ENCODE assay signal across 9 mouse cellular contexts in the genomic region with DNA sequence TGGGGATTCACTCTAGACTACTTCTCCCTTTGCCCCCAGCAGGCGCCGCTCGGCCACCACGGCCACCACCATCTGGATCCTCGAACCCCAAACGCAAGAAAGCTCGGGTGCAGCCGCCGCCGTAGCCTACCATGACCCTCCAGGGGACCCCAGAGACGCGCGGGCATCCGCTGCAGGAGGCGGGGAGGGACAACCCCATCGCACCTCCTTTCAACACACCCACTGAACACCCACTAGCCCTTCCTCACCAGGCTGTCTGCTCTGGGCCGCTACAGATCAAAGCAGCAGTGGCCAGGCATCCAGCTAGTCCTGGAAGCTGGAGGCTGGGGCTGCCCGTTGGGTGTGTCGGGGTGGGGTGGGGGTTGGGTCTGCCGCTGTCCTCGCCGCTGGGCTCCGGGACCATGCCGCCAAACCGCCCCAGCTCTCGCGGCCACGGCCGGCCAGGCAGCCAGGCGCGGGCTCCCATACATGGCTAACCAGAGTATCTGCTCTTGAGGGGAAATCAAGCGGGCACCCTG. TPM values are rescaled to one million over a fixed set of nuclear protein-coding genes. Genes with fewer than 3 reads are reported as not detected.
DNase-seq lines count a peak whose midpoint lies in the region; ATAC-seq and TF ChIP-seq lines count a peak whose summit lies in the region.
"Had no signal": no experiment of that assay in that cellular context is flagged by ENCODE, and none has a peak within 500 bp of the region (broad histone marks: within the 10 kb centered on the region; RNA-seq: fewer than 3 reads in every experiment).

No protein-coding gene starts in this region.

- peak overlapping the region; percentile 98 for H3K4me2 ChIP-seq in kidney, postnatal 0 days (ENCODE audit: low read length)
- H3K4me2 ChIP-seq in embryonic facial prominence, embryonic 11.5 days (ENCODE audit: low read depth, low read length) = peak overlapping the region; percentile 100
- peak overlapping the region; percentile 89 for H3K4me2 ChIP-seq in hindbrain, embryonic 14.5 days (replicated peaks)
- H3K4me2 ChIP-seq in midbrain, embryonic 12.5 days (replicated peaks) = peak overlapping the region; percentile 98

- peak overlapping the region; percentile 63 for H3K9ac ChIP-seq in kidney, postnatal 0 days (ENCODE audit: low read depth, low read length)
- peak overlapping the region; percentile 71 for H3K9ac ChIP-seq in embryonic facial prominence, embryonic 11.5 days (replicated peaks; ENCODE audit: low read length)
- peak overlapping the region; percentile 74 for H3K9ac ChIP-seq in hindbrain, embryonic 14.5 days
- peak overlapping the region; percentile 83 for H3K9ac ChIP-seq in midbrain, embryonic 12.5 days (replicated peaks)

- ATAC-seq in kidney, postnatal 0 days (replicated peaks; ENCODE audit: low FRiP score, low read depth) = 0 out of 2 replicates have a peak, but pooled peaks have one; percentile 8
- no peak for ATAC-seq in embryonic facial prominence, embryonic 11.5 days (replicated peaks; ENCODE audit: insufficient number of reproducible peaks, low FRiP score, low TSS enrichment, low read depth)
- ATAC-seq in hindbrain, embryonic 14.5 days (ENCODE audit: low FRiP score) = no peak; the same call in 1 of the 2 replicates
- no peak for ATAC-seq in midbrain, embryonic 12.5 days (ENCODE audit: low FRiP score, low read depth)

- intact Hi-C loops in gastrocnemius, postnatal 36 days (cut with DNase I) = loop anchor here (5.0 kb wide), 4 partner anchors 73 to 217 kb away; no protein-coding TSS in a partner anchor

- peak; percentile 38; the same call in 1 of the 2 replicates for TF ChIP-seq CTCF in kidney, postnatal 0 days (IDR thresholded peaks at IDR 0.05; ENCODE audit: low read depth)

- peaks cover 17% of the 10 kb centered on the region; the same call in 1 of the 2 replicates for H3K27me3 ChIP-seq in kidney, postnatal 0 days (ENCODE audit: insufficient read depth, low read length)
- peaks cover 8% of the 10 kb centered on the region for H3K27me3 ChIP-seq in embryonic facial prominence, embryonic 11.5 days (ENCODE audit: control insufficient read depth, insufficient read depth, low read length)
- no peaks in the 10 kb centered on the region for H3K27me3 ChIP-seq in hindbrain, embryonic 14.5 days (ENCODE audit: control insufficient read depth, insufficient read depth, low read length)
- peaks cover 70% of the 10 kb centered on the region for H3K27me3 ChIP-seq in midbrain, embryonic 12.5 days

- under 1% methylated on average over 28 of the region's 32 CpGs for WGBS in kidney, postnatal 0 days
- under 1% methylated on average over 32 of the region's 32 CpGs for WGBS in embryonic facial prominence, embryonic 11.5 days
- WGBS in hindbrain, embryonic 14.5 days = 0% methylated on average over 32 of the region's 32 CpGs
- WGBS in midbrain, embryonic 12.5 days = under 1% methylated on average over 24 of the region's 32 CpGs

- no peak overlapping the region for H3K27ac ChIP-seq in kidney, postnatal 0 days
- H3K27ac ChIP-seq in embryonic facial prominence, embryonic 11.5 days (replicated peaks; ENCODE audit: low read depth, low read length) = no peak overlapping the region
- no peak overlapping the region for H3K27ac ChIP-seq in hindbrain, embryonic 14.5 days
- no peak overlapping the region for H3K27ac ChIP-seq in midbrain, embryonic 12.5 days (replicated peaks)
- H3K27ac ChIP-seq: heart, adult 2 months had no signal

- H3K4me3 ChIP-seq in kidney, postnatal 0 days (replicated peaks; ENCODE audit: low read depth, low read length) = peak overlapping the region; percentile 57
- H3K4me3 ChIP-seq in embryonic facial prominence, embryonic 11.5 days (ENCODE audit: low read depth, low read length) = peak overlapping the region; percentile 65
- peak overlapping the region; percentile 64 for H3K4me3 ChIP-seq in hindbrain, embryonic 14.5 days (replicated peaks; ENCODE audit: low read length)
- peak overlapping the region; percentile 69 for H3K4me3 ChIP-seq in midbrain, embryonic 12.5 days

- H3K36me3 ChIP-seq in kidney, postnatal 0 days (ENCODE audit: insufficient read depth, low read length) = no peaks in the 10 kb centered on the region
- H3K36me3 ChIP-seq in embryonic facial prominence, embryonic 11.5 days (replicated peaks; ENCODE audit: control insufficient read depth, insufficient read depth, low read depth, low read length) = no peaks in the 10 kb centered on the region
- no peaks in the 10 kb centered on the region for H3K36me3 ChIP-seq in hindbrain, embryonic 14.5 days (replicated peaks; ENCODE audit: control insufficient read depth, insufficient read depth)
- H3K36me3 ChIP-seq in midbrain, embryonic 12.5 days = no peaks in the 10 kb centered on the region

- peak; percentile 34 for DNase-seq in kidney, postnatal 0 days (ENCODE audit: low spot score)
- DNase-seq in kidney, adult 9 months = no peak
- DNase-seq in embryonic facial prominence, embryonic 11.5 days (ENCODE audit: low spot score) = peak; percentile 38
- no peak for DNase-seq in hindbrain, embryonic 14.5 days (ENCODE audit: low spot score)
- no peak for DNase-seq in thymus, postnatal 36 days
- DNase-seq in spleen, adult 12 weeks (ENCODE audit: low spot score) = no peak
- DNase-seq in gastrocnemius, postnatal 36 days = no peak

- H3K4me1 ChIP-seq in kidney, postnatal 0 days (replicated peaks; ENCODE audit: insufficient read depth, low read length) = peaks cover 16% of the 10 kb centered on the region; the same call in 1 of the 2 replicates
- H3K4me1 ChIP-seq in embryonic facial prominence, embryonic 11.5 days (ENCODE audit: control insufficient read depth, insufficient read depth, low read length) = peaks cover 17% of the 10 kb centered on the region
- H3K4me1 ChIP-seq in hindbrain, embryonic 14.5 days (replicated peaks; ENCODE audit: control insufficient read depth, insufficient read depth, low read length) = peaks cover 53% of the 10 kb centered on the region
- peaks cover 49% of the 10 kb centered on the region for H3K4me1 ChIP-seq in midbrain, embryonic 12.5 days

- no peaks in the 10 kb centered on the region for H3K9me3 ChIP-seq in kidney, postnatal 0 days (replicated peaks; ENCODE audit: low read length)
- no peaks in the 10 kb centered on the region for H3K9me3 ChIP-seq in embryonic facial prominence, embryonic 11.5 days (replicated peaks; ENCODE audit: control insufficient read depth, low read length)
- H3K9me3 ChIP-seq in hindbrain, embryonic 14.5 days (ENCODE audit: control insufficient read depth, low read length) = no peaks in the 10 kb centered on the region
- no peaks in the 10 kb centered on the region for H3K9me3 ChIP-seq in midbrain, embryonic 12.5 days

RNA-seq across cellular contexts. Expression of a gene that starts 1.9 kb away (rescaled TPM):
- 1.6 and 2.2 TPM in 2 replicates for polyA plus RNA-seq in kidney, postnatal 0 days (2015; fragmentation: Nextera tagmentation; extraction: Ambion mirVana)
- polyA plus RNA-seq in embryonic facial prominence, embryonic 11.5 days (2014; fragmentation: Nextera tagmentation; extraction: Ambion mirVana) = 0.88 and 1.1 TPM in 2 replicates
- 3.6 and 6.3 TPM in 2 replicates for polyA plus RNA-seq in hindbrain, embryonic 14.5 days (2014; fragmentation: Nextera tagmentation; extraction: Ambion mirVana)
- polyA plus RNA-seq in midbrain, embryonic 12.5 days (2016; fragmentation: Nextera tagmentation; extraction: Ambion mirVana) = 7.1 and 7.2 TPM in 2 replicates
- total RNA-seq in gastrocnemius, postnatal 36 days (2021) = under 1 TPM; 0.54 to 0.59 TPM

Comparison
In these comparisons a context has a peak if more than half of its experiments do, and no peak if none do; other contexts are left out.
1. DNase-seq: peak in kidney, postnatal 0 days (single experiment) and embryonic facial prominence, embryonic 11.5 days (single experiment); none in kidney, adult 9 months (single experiment), hindbrain, embryonic 14.5 days (single experiment), thymus, postnatal 36 days (0 of 2), spleen, adult 12 weeks (single experiment) and gastrocnemius, postnatal 36 days (0 of 2).
2. Peak in every context shown above with its lines, with median percentiles within 50 percentile points of each other: H3K4me2 ChIP-seq, H3K4me3 ChIP-seq and H3K9ac ChIP-seq.